Mouse (Mus musculus) limb, embryonic 11.5 days (tissue): ENCODE measurements around the gene Nadk. TPM values are rescaled to one million over a fixed set of nuclear protein-coding genes. Genes with fewer than 3 reads are reported as not detected.
A peak's percentile ranks its signal among the peaks of the same experiment; 100 is the strongest.
"Not testable (repeated sequence)": the region's sequence is repeated elsewhere in the genome, so short reads cannot be mapped to it uniquely, and the experiment has no call there.

Experiments
- ATAC-seq: fragments of 200-750 bp; cut with Nextera tagmentation; 2 replicates; pipeline ENCODE4 v1.8.0; 2017; ENCODE audit warnings: low read depth; ENCODE audit not compliant: insufficient number of reproducible peaks, low FRiP score, low TSS enrichment
- DNase-seq: peaks from one replicate; pipeline ENCODE4 v3.0.0-alpha.2; 2015; ENCODE audit warnings: low spot score
- H3K27ac ChIP-seq: fragments of 300-500 bp; sonication (generic); replicated peaks from 2 replicates; pipeline ENCODE4 v1.5.1; 2014; ENCODE audit warnings: low read depth, mild to moderate bottlenecking, low read length
- H3K27me3 ChIP-seq: fragments of 300-500 bp; sonication (generic); 2 replicates; pipeline ENCODE4 v1.6.1; 2014; ENCODE audit warnings: mild to moderate bottlenecking, low read length, mixed read lengths; ENCODE audit not compliant: control insufficient read depth, insufficient read depth
- H3K36me3 ChIP-seq: fragments of 300-500 bp; sonication (generic); 2 replicates; pipeline ENCODE4 v1.6.1; 2014; ENCODE audit warnings: mild to moderate bottlenecking, low read length, moderate library complexity, mixed read lengths; ENCODE audit not compliant: control insufficient read depth, insufficient read depth
- H3K4me1 ChIP-seq: fragments of 300-500 bp; sonication (generic); 2 replicates; pipeline ENCODE4 v1.6.1; 2014; ENCODE audit warnings: low read length, mixed read lengths; ENCODE audit not compliant: control insufficient read depth, insufficient read depth
- H3K4me2 ChIP-seq: fragments of 300-500 bp; sonication (generic); 2 replicates; pipeline ENCODE4 v1.6.1; 2014; ENCODE audit warnings: low read depth, mild to moderate bottlenecking, moderate library complexity; ENCODE audit not compliant: severe bottlenecking
- H3K4me3 ChIP-seq: fragments of 300-500 bp; sonication (generic); 2 replicates; pipeline ENCODE4 v1.5.1; 2014; ENCODE audit warnings: low read depth, low read length
- H3K9ac ChIP-seq: fragments of 300-500 bp; sonication (generic); 2 replicates; pipeline ENCODE4 v1.6.1; 2014; ENCODE audit warnings: mild to moderate bottlenecking, low read length
- H3K9me3 ChIP-seq: fragments of 300-500 bp; sonication (generic); 2 replicates; pipeline ENCODE4 v1.6.1; 2016; ENCODE audit warnings: low read length; ENCODE audit not compliant: control insufficient read depth
- WGBS: fragments of 180-500 bp; shearing (Covaris S2); extraction: QIAGEN DNeasy Blood & Tissue Kit; methylation state at CpG from one replicate; pipeline ENCODE4 v1.1.7; 2014; 5-methylcytosine and 5-hydroxymethylcytosine counted together
- polyA plus RNA-seq: library from polyadenylated mRNA; unstranded; fragments of >200 nt; fragmentation: Nextera tagmentation; extraction: Ambion mirVana; gene quantifications from 2 replicates; pipeline ENCODE4 v1.2.1, GENCODE M21; 2014

The Nadk gene
- polyA plus RNA-seq, 1 experiment from 2014 or later: 99.1 TPM

DNA sequence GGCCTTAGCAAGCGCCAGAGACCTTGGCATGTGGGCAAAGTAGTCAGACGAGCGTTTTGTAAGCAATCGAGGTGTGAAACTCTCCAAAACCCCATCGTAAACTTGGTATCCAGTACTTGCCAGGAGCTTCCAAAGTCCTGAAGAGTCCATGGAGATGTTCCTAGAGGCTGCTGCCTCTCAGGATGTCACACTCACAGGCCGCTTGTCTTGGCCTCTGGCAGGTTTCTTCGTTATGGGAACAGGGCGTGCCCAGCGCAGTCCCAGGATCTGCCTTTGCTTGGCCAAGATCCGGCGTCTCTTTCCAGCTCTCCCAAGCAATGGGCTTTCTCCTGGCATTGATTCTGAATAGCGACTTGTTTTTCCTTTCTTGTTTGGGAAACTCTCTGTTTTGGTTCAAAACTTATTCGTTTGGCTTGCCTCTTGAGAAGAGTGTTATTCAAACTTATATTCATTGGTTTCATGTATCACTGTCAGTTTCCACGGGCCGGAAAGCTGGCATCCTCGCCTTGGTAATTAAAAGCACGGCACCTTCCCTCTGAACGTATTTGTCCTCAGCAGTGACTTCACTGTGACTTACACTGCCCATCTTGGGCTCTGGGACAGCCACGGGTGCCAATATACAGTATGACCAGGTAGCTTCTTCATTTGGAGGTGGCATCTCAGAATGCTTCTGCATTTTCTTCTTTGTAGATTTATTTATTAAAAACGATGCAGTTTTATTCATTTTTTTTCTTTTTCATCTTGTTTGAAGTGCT is 2.3 kb downstream of the Nadk start:
- H3K27ac ChIP-seq: peak overlapping the region; percentile 74; the same call in 1 of the 2 replicates
- no peaks in the 10 kb centered on the region for H3K27me3 ChIP-seq
- peak overlapping the region; percentile 73 for H3K4me3 ChIP-seq
- ATAC-seq: no peak
- DNase-seq: no peak
- peak overlapping the region; percentile 77 for H3K9ac ChIP-seq
- peaks cover 6% of the 10 kb centered on the region; the same call in 1 of the 2 replicates for H3K36me3 ChIP-seq
- H3K4me1 ChIP-seq: peaks cover 20% of the 10 kb centered on the region
- no peaks in the 10 kb centered on the region for H3K9me3 ChIP-seq
- 12% methylated on average over 20 of the region's 20 CpGs for WGBS
- peak overlapping the region; percentile 86 for H3K4me2 ChIP-seq

DNA sequence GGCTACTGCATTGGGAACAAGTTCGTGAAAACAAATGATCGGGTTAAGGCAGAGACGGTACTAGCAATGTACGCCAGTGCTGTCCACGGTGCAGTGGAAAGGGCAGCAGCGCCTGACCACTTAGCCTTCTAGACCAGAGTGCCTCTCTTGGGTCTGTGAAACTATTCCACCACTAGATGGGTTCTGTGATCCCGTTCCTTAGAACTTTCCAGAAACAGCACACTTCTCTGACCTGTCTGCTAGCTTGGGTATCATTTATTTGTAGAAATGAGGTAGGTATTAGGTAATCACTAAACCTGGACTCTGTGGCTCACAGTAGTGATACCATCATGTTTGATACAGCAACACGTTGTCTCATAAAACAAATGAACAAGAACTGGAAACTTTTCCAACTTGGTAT is 4.4 kb downstream of the Nadk start:
- Histone ChIP-seq H3K4me1 (peaks cover 20% of the 10 kb centered on the region), H3K4me3 (no peak overlapping the region), H3K9ac (no peak overlapping the region), H3K27ac (no peak overlapping the region), H3K36me3 (no peaks in the 10 kb centered on the region), H3K9me3 (no peaks in the 10 kb centered on the region), H3K27me3 (no peaks in the 10 kb centered on the region), H3K4me2 (no peak overlapping the region)
- 52% methylated on average over 8 of the region's 8 CpGs for WGBS
- ATAC-seq (no peak), DNase-seq (no peak)

DNA sequence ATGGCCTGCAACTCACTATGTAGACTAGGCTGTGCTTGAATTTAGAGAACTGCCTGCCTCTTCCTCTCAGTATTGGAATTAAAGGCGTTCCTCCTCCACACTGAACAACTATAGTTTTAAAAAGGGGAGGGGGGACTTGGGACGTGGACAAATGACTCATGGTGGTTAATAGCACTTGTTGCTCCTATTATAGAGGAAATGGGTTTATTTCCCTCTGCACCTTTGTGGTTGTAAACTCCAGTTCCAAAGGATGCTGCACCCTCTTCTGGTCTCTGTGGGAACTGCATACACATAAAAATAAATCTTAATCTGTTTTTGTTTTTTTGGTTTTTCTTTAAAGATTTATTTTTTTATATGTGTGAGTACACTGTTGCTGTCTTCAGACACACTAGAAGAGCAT is 6.0 kb downstream of the Nadk start:
- H3K9ac ChIP-seq: no peak overlapping the region
- H3K9me3 ChIP-seq: no peaks in the 10 kb centered on the region
- H3K36me3 ChIP-seq: no peaks in the 10 kb centered on the region
- no peak overlapping the region for H3K27ac ChIP-seq
- no peak overlapping the region for H3K4me2 ChIP-seq
- H3K27me3 ChIP-seq: no peaks in the 10 kb centered on the region
- DNase-seq (no peak), ATAC-seq (no peak)
- H3K4me3 ChIP-seq: no peak overlapping the region
- H3K4me1 ChIP-seq: peaks cover 13% of the 10 kb centered on the region
- WGBS: 38% methylated on average over 2 of the region's 2 CpGs

DNA sequence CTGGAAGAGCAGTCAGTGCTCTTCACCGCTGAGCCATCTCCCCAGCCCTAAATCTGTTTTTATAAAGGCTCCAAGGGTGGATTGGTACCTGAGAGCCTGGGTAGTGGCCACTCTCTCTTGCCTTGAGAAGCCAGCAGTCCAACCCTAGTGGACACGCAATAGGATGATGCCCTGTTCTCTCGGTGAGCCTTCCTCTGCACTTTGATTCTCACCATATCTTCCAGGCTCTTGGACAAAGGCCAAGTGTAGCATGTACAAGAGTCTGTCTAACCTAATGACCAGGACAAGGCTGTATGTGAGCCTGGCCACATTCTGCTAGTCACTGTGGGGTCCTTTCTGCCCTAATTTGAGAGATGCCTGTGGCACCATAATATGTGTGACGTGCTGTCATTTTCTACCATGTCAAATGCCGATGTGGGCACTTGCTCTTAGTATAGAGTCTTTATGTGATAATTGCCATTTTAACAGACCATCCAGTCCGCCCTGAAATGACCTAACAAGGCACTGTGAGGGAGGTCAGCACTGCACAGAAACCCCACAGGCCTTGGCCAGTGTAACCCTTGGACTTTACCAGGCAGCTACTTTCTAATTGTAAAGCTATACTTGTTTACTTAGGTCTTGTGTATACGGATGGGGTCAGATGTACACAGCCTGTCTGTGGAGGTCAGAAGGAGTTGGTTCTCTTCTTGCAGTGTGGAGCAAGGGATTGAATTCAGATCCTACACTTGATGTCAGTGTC is 6.6 kb downstream of the Nadk start:
- 92% methylated on average over 7 of the region's 7 CpGs for WGBS
- no peaks in the 10 kb centered on the region for H3K36me3 ChIP-seq
- H3K27ac ChIP-seq: no peak overlapping the region
- no peak overlapping the region for H3K9ac ChIP-seq
- no peaks in the 10 kb centered on the region for H3K27me3 ChIP-seq
- H3K4me2 ChIP-seq: no peak overlapping the region
- no peak overlapping the region for H3K4me3 ChIP-seq
- DNase-seq (no peak), ATAC-seq (no peak)
- peaks cover 13% of the 10 kb centered on the region for H3K4me1 ChIP-seq
- no peaks in the 10 kb centered on the region for H3K9me3 ChIP-seq

DNA sequence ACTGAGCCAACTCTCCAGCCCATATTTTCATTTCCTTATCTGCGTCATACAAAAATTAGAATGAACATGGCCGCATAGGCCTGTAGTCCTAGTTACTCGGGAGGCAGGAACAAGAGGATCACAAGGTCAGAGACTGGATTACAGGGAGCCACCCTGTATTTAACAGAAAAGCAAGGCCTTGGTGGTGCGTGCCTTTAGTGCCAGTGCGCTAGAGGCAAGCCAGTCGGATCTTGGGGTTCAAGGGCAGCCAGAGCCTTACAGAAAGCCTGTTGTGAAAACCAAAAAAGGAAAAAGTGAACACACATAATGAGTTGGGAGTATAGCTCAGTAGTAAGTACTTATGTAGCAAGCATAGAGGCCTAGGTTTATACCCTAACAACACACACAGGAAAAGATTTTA is 7.6 kb downstream of the Nadk start:
- Histone ChIP-seq H3K36me3 (no peaks in the 10 kb centered on the region), H3K4me3 (no peak overlapping the region), H3K27me3 (no peaks in the 10 kb centered on the region), H3K9me3 (no peaks in the 10 kb centered on the region), H3K27ac (no peak overlapping the region), H3K4me2 (no peak overlapping the region), H3K9ac (no peak overlapping the region), H3K4me1 (peaks cover 8% of the 10 kb centered on the region)
- ATAC-seq (no peak), DNase-seq (no peak)
- WGBS: 90% methylated on average over 6 of the region's 6 CpGs

DNA sequence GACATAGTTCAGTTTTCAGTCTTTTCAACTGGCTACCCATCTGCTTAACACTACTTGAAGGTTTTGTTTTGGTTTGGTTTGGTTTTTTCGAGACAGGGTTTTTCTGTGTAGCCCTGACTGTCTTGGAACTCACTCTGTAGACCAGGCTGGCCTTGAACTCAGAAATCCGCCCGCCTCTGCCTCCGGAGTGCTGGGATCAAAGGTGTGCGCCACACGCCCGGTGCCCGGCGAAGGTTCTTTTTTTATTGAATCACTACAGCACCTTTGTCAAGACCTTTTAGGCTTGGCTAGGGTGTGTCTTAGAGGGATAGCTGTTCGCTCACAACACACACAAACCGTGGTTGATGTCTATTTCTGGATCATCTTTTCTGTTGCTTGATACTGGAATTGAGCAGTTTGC is 8.1 kb downstream of the Nadk start:
- not testable (repeated sequence) for H3K27me3 ChIP-seq, H3K9me3 ChIP-seq, H3K36me3 ChIP-seq, H3K4me3 ChIP-seq, DNase-seq, H3K4me2 ChIP-seq, ATAC-seq, H3K27ac ChIP-seq, H3K4me1 ChIP-seq, H3K9ac ChIP-seq
- WGBS: 94% methylated on average over 11 of the region's 11 CpGs

DNA sequence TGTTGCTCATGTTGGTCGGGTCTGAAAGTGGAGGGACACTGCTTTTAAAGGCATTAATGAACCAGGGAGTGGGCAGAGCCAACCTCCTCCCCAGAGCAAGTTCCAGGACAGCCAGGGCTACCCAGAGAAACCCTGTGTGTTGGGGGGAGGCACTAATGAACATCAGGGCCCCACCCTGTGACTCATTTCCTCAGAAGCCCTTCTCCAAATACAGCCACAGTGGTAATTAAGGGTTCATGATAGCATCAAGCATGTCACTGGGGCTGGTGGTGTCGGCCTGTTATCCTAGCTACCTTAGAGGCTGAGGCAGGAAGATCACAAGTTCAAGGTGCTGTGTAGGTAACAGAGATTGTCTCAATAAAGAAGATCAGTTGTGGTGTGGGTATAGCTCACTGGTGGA is 9.3 kb downstream of the Nadk start:
- H3K9me3 ChIP-seq: no peaks in the 10 kb centered on the region
- H3K4me2 ChIP-seq: no peak overlapping the region
- no peak overlapping the region for H3K9ac ChIP-seq
- no peaks in the 10 kb centered on the region for H3K27me3 ChIP-seq
- no peak for DNase-seq
- no peak for ATAC-seq
- H3K36me3 ChIP-seq: no peaks in the 10 kb centered on the region
- H3K27ac ChIP-seq: no peak overlapping the region
- H3K4me3 ChIP-seq: no peak overlapping the region
- H3K4me1 ChIP-seq: no peaks in the 10 kb centered on the region; the same call in 1 of the 2 replicates
- 76% methylated on average over 2 of the region's 2 CpGs for WGBS

DNA sequence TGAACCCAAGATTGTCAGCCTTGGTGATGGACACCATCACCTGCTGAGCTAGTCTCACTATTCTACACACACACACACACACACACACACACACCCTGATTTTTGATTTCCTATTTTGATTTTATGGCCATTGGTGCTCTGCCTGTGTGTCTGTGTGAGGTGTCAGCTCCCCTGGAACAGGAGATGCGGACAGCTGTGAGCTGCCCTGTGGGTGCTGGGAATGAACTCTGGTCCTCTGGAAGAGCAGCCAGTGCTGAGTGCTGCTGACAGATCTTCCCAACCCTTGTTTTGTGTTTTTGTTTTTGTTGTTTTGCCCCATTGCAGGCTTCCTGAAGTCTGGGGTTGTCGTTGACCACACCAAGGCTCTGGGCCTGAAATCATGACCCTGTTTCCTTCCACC is 11.0 kb downstream of the Nadk start:
- Histone ChIP-seq H3K4me1 (no peaks in the 10 kb centered on the region), H3K4me2 (no peak overlapping the region), H3K9me3 (no peaks in the 10 kb centered on the region), H3K9ac (no peak overlapping the region), H3K27ac (no peak overlapping the region), H3K36me3 (peaks cover 4% of the 10 kb centered on the region; the same call in 1 of the 2 replicates), H3K27me3 (no peaks in the 10 kb centered on the region), H3K4me3 (no peak overlapping the region)
- no peak for DNase-seq
- ATAC-seq: no peak
- WGBS: 90% methylated on average over 2 of the region's 2 CpGs
